Mouse (Mus musculus) heart, embryonic 13.5 days (tissue): ENCODE results near the gene Gm21953. TPM values are rescaled to one million over a fixed set of nuclear protein-coding genes. Genes with fewer than 3 reads are reported as not detected.
"Not testable (repeated sequence)": the region's sequence is repeated elsewhere in the genome, so short reads cannot be mapped to it uniquely, and the experiment has no call there.

Experiments used
- ATAC-seq: fragments of 200-750 bp; cut with Nextera tagmentation; 2 replicates; pipeline ENCODE4 v1.8.0; 2017; ENCODE audit warnings: moderate TSS enrichment; ENCODE audit not compliant: insufficient number of reproducible peaks, low FRiP score, low TSS enrichment; ENCODE audit errors: extremely low read depth
- H3K27ac ChIP-seq: fragments of 300-500 bp; sonication (generic); replicated peaks from 2 replicates; pipeline ENCODE4 v1.5.1; 2015; ENCODE audit warnings: moderate library complexity, mild to moderate bottlenecking, inconsistent platforms
- H3K27me3 ChIP-seq: fragments of 300-500 bp; sonication (generic); replicated peaks from 2 replicates; pipeline ENCODE4 v1.6.1; 2015; ENCODE audit warnings: mild to moderate bottlenecking, inconsistent platforms
- H3K36me3 ChIP-seq: fragments of 300-500 bp; sonication (generic); 2 replicates; pipeline ENCODE4 v1.6.1; 2015; ENCODE audit warnings: mild to moderate bottlenecking, inconsistent platforms
- H3K4me1 ChIP-seq: fragments of 300-500 bp; sonication (generic); 2 replicates; pipeline ENCODE4 v1.6.1; 2015; ENCODE audit warnings: inconsistent platforms
- H3K4me2 ChIP-seq: fragments of 300-500 bp; sonication (generic); 2 replicates; pipeline ENCODE4 v1.6.1; 2015; ENCODE audit warnings: inconsistent platforms, mild to moderate bottlenecking, moderate library complexity
- H3K4me3 ChIP-seq: fragments of 300-500 bp; sonication (generic); 2 replicates; pipeline ENCODE4 v1.5.1; 2015; ENCODE audit warnings: moderate library complexity, mild to moderate bottlenecking, inconsistent platforms
- H3K9ac ChIP-seq: fragments of 300-500 bp; sonication (generic); 2 replicates; pipeline ENCODE4 v1.6.1; 2015; ENCODE audit warnings: inconsistent platforms, mild to moderate bottlenecking, moderate library complexity
- H3K9me3 ChIP-seq: fragments of 300-500 bp; sonication (generic); 2 replicates; pipeline ENCODE4 v1.6.1; 2016; ENCODE audit warnings: inconsistent platforms
- WGBS: fragments of 180-500 bp; shearing (Covaris S2); methylation state at CpG from one replicate; pipeline ENCODE4 v1.1.7; 2015; ENCODE audit warnings: mixed read lengths; 5-methylcytosine and 5-hydroxymethylcytosine counted together
- polyA plus RNA-seq: library from polyadenylated mRNA; unstranded; fragments of >200 nt; fragmentation: Nextera tagmentation; extraction: Ambion mirVana; gene quantifications from 2 replicates; pipeline ENCODE4 v1.2.1, GENCODE M21; 2015

Gene Gm21953
- polyA plus RNA-seq, result not detected in 2 replicates

- H3K36me3 ChIP-seq, H3K27me3 ChIP-seq, H3K4me2 ChIP-seq, H3K27ac ChIP-seq, H3K4me3 ChIP-seq, ATAC-seq, H3K9ac ChIP-seq, H3K9me3 ChIP-seq, H3K4me1 ChIP-seq: not testable (repeated sequence)
- no CpG with 5 or more reads among the region's 18 CpGs for WGBS
Observed at GRCm38 (mm10) chr4:42293967-42294366, at the start of gene Gm21953. Gm21953 (plus strand) TSS chr4:42294267.

GRCm38 (mm10) chr4:42255467-42255866, 38.6 kb upstream of the Gm21953 start, which contains the start of gene Ccl21b:
Ccl21b (plus strand) TSS chr4:42255767.
- H3K4me1 ChIP-seq, H3K9ac ChIP-seq, H3K4me3 ChIP-seq, H3K4me2 ChIP-seq, H3K27ac ChIP-seq, H3K36me3 ChIP-seq, H3K27me3 ChIP-seq, H3K9me3 ChIP-seq, ATAC-seq: not testable (repeated sequence)
- WGBS, result no CpG with 5 or more reads among the region's 5 CpGs

- H3K4me1 ChIP-seq, H3K9me3 ChIP-seq, H3K36me3 ChIP-seq, H3K27ac ChIP-seq, H3K27me3 ChIP-seq, ATAC-seq, H3K9ac ChIP-seq, H3K4me3 ChIP-seq, H3K4me2 ChIP-seq: not testable (repeated sequence)
- no CpG with 5 or more reads among the region's 1 CpGs for WGBS
Observed at GRCm38 (mm10) chr4:42318034-42318433, 24.0 kb downstream of the Gm21953 start, which contains the start of gene Fam205a3. Fam205a3 (plus strand) TSS chr4:42318334.

Other genes with a start within 250 kb of the Gm21953 start
- not detected in 2 replicates for gene Gm3893, start 203.1 kb upstream of the Gm21953 start, polyA plus RNA-seq
- gene Gm13304, start 179.4 kb upstream of the Gm21953 start, polyA plus RNA-seq, result 2.6 TPM in 1 of 2 replicates, not detected in the other
- gene Gm13306, start 140.8 kb upstream of the Gm21953 start, polyA plus RNA-seq, result not detected in 2 replicates
- gene Gm13305, start 125.7 kb upstream of the Gm21953 start, polyA plus RNA-seq, result 0.29 and 0.94 TPM in 2 replicates
- not detected in 2 replicates for gene Gm10600, start 53.6 kb upstream of the Gm21953 start, polyA plus RNA-seq
- not detected in 2 replicates for gene Ccl21b, start 38.5 kb upstream of the Gm21953 start, polyA plus RNA-seq
- gene Fam205a3, start 24.1 kb downstream of the Gm21953 start, polyA plus RNA-seq, result not detected in 2 replicates
- not detected in 2 replicates for gene Gm21586, start 145.1 kb downstream of the Gm21953 start, polyA plus RNA-seq
- 0.07 TPM in 1 of 2 replicates, not detected in the other for gene Gm2163, start 172.5 kb downstream of the Gm21953 start, polyA plus RNA-seq
- not detected in 2 replicates for gene Fam205a2, start 233.9 kb downstream of the Gm21953 start, polyA plus RNA-seq